Mouse (Mus musculus): ENCODE results near the gene Optn. TPM values are rescaled to one million over a fixed set of nuclear protein-coding genes. Genes with fewer than 3 reads are reported as not detected.

Gene Optn
- polyA plus RNA-seq, 1 experiment from 2014 or later, result 62.7 TPM

DNA sequence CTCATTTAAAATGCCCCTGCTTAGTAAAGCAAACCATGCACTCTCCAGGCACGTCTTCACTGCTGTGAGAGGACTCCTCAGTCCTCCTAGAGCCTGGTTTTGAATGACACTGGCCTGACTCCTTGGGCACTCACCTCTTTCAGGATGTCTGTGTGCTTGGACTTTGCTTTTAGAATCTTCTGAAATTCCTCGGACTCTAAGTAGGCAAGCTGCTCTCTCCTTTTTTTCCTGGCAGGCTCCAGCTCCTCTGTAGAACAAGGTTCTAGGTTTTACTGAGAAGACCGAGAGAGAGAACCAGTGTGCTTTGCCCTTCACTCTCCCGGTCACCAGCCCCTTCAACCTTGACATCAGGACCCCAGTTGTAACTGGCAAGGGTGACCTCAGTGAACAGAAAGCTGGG lies 69.4 kb downstream of the Optn start:
- no peaks in the 10 kb centered on the region for H3K27me3 ChIP-seq (replicated peaks; ENCODE audit: control insufficient read depth, insufficient read depth, low read length)
- 94% methylated on average over 4 of the region's 4 CpGs for WGBS
- H3K4me2 ChIP-seq (replicated peaks; ENCODE audit: low read depth), result no peak overlapping the region
- no peak for ATAC-seq
- no peak overlapping the region for H3K27ac ChIP-seq (ENCODE audit: low read depth, low read length)
- no peak for TF ChIP-seq CTCF (IDR thresholded peaks at IDR 0.05; ENCODE audit: low read depth)
- no peak overlapping the region for H3K4me3 ChIP-seq (ENCODE audit: low read depth, low read length)
- no peaks in the 10 kb centered on the region for H3K4me1 ChIP-seq (replicated peaks; ENCODE audit: control insufficient read depth, insufficient read depth, low read length)
- peaks cover 36% of the 10 kb centered on the region for H3K36me3 ChIP-seq (ENCODE audit: control insufficient read depth, insufficient read depth)
- no peaks in the 10 kb centered on the region for H3K9me3 ChIP-seq (ENCODE audit: control insufficient read depth)
- H3K9ac ChIP-seq (ENCODE audit: low read depth, low read length), result no peak overlapping the region

DNA sequence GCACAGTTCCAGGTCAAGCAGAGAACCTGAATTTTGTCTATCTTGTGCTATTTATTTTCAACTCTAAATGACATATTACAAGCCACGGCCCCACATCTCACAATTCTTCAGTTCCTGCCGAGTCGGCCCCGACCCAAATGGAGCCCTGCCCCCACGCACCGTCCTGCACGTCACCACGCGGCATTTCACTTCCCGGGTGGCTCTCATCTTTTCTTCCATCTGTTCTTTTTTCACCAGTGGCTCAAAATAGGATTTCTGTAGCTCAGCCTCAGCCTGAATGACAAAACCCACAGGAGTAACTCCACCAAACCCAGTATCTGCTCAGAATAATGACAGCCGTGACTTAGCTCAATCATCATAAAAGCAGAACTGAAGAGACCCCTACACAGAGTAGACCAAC lies 70.3 kb downstream of the Optn start:
- TF ChIP-seq CTCF (IDR thresholded peaks at IDR 0.05; ENCODE audit: low read depth), result no peak
- Histone ChIP-seq H3K9me3 (ENCODE audit: control insufficient read depth) (no peaks in the 10 kb centered on the region), H3K4me3 (ENCODE audit: low read depth, low read length) (no peak overlapping the region), H3K4me1 (replicated peaks; ENCODE audit: control insufficient read depth, insufficient read depth, low read length) (no peaks in the 10 kb centered on the region), H3K4me2 (replicated peaks; ENCODE audit: low read depth) (no peak overlapping the region), H3K36me3 (ENCODE audit: control insufficient read depth, insufficient read depth) (peaks cover 30% of the 10 kb centered on the region), H3K27ac (ENCODE audit: low read depth, low read length) (no peak overlapping the region), H3K27me3 (replicated peaks; ENCODE audit: control insufficient read depth, insufficient read depth, low read length) (no peaks in the 10 kb centered on the region), H3K9ac (ENCODE audit: low read depth, low read length) (no peak overlapping the region)
- 93% methylated on average over 11 of the region's 11 CpGs for WGBS
- ATAC-seq, result no peak

GRCm38 (mm10) chr2:4988826-4989424 lies 74.9 kb downstream of the Optn start:
- Histone ChIP-seq H3K9ac (ENCODE audit: low read depth, low read length) (no peak overlapping the region), H3K4me1 (replicated peaks; ENCODE audit: control insufficient read depth, insufficient read depth, low read length) (no peaks in the 10 kb centered on the region), H3K27ac (ENCODE audit: low read depth, low read length) (no peak overlapping the region), H3K27me3 (replicated peaks; ENCODE audit: control insufficient read depth, insufficient read depth, low read length) (no peaks in the 10 kb centered on the region), H3K9me3 (ENCODE audit: control insufficient read depth) (no peaks in the 10 kb centered on the region), H3K4me2 (replicated peaks; ENCODE audit: low read depth) (no peak overlapping the region), H3K36me3 (ENCODE audit: control insufficient read depth, insufficient read depth) (peaks cover 20% of the 10 kb centered on the region; the same call in 1 of the 2 replicates), H3K4me3 (ENCODE audit: low read depth, low read length) (no peak overlapping the region)
- no peak for ATAC-seq
- TF ChIP-seq CTCF (IDR thresholded peaks at IDR 0.05; ENCODE audit: low read depth), result peak; percentile 64
- 75% methylated on average over 11 of the region's 11 CpGs for WGBS

- Histone ChIP-seq H3K9ac (ENCODE audit: low read depth, low read length) (no peak overlapping the region), H3K4me2 (replicated peaks; ENCODE audit: low read depth) (no peak overlapping the region), H3K27me3 (replicated peaks; ENCODE audit: control insufficient read depth, insufficient read depth, low read length) (no peaks in the 10 kb centered on the region), H3K9me3 (ENCODE audit: control insufficient read depth) (no peaks in the 10 kb centered on the region), H3K4me3 (ENCODE audit: low read depth, low read length) (no peak overlapping the region), H3K4me1 (replicated peaks; ENCODE audit: control insufficient read depth, insufficient read depth, low read length) (no peaks in the 10 kb centered on the region), H3K27ac (ENCODE audit: low read depth, low read length) (no peak overlapping the region), H3K36me3 (ENCODE audit: control insufficient read depth, insufficient read depth) (peaks cover 17% of the 10 kb centered on the region; the same call in 1 of the 2 replicates)
- no peak for TF ChIP-seq CTCF (IDR thresholded peaks at IDR 0.05; ENCODE audit: low read depth)
- no peak for ATAC-seq
- WGBS, result 76% methylated on average over 8 of the region's 8 CpGs
These were observed 76.3 kb downstream of the Optn start for GRCm38 (mm10) chr2:4987388-4988180.

DNA sequence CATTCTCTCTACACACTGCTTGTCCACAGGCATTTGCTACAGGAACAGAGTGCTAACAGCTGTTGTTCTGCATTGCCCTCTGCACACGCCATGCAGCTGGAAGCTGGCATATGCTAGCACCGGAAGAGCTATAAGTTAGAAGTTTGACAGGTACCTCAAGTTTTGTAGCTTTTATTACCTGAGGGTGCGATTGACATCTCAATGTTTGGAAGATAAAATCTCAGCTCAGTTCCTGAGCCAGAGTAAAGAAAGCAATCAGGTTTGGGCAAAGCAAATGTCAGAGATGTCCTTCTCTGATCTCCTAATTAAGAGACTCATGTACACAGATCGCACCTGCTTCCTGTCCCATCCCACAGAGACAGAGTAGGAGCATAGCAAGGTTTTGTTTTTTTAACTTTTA lies 77.1 kb downstream of the Optn start:
- Histone ChIP-seq H3K27me3 (replicated peaks; ENCODE audit: control insufficient read depth, insufficient read depth, low read length) (no peaks in the 10 kb centered on the region), H3K27ac (ENCODE audit: low read depth, low read length) (no peak overlapping the region), H3K36me3 (ENCODE audit: control insufficient read depth, insufficient read depth) (peaks cover 13% of the 10 kb centered on the region; the same call in 1 of the 2 replicates), H3K4me1 (replicated peaks; ENCODE audit: control insufficient read depth, insufficient read depth, low read length) (no peaks in the 10 kb centered on the region), H3K9me3 (ENCODE audit: control insufficient read depth) (no peaks in the 10 kb centered on the region), H3K4me3 (ENCODE audit: low read depth, low read length) (no peak overlapping the region), H3K4me2 (replicated peaks; ENCODE audit: low read depth) (no peak overlapping the region), H3K9ac (ENCODE audit: low read depth, low read length) (no peak overlapping the region)
- no peak for ATAC-seq
- WGBS, result 70% methylated on average over 4 of the region's 4 CpGs
- no peak for TF ChIP-seq CTCF (IDR thresholded peaks at IDR 0.05; ENCODE audit: low read depth)

DNA sequence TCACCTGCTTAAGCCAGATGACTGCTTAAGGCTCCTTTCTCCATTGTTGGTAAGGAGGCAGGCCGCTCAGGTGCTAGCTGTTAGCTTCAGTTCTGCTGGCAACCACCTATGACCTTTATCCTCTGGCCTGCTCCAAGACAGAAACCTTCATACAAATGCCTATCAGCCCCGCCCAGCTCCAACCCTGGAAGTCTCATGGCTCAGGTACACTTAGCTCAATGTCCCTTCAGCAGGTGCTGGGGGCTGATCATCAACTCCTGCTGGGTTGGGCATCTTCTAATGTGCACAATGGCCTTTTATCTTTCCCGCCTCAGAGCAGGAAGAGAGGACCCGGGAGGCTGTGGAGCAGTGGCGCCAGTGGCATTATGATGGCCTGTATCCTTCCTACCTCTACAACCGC lies 78.9 kb downstream of the Optn start:
- no peak for TF ChIP-seq CTCF (IDR thresholded peaks at IDR 0.05; ENCODE audit: low read depth)
- peak; percentile 93 for ATAC-seq

More for the DNA sequence above, 78.9 kb downstream of the Optn start:
- Histone ChIP-seq H3K9me3 (ENCODE audit: control insufficient read depth) (no peaks in the 10 kb centered on the region), H3K36me3 (ENCODE audit: control insufficient read depth, insufficient read depth) (no peaks in the 10 kb centered on the region), H3K27ac (ENCODE audit: low read depth, low read length) (0 out of 2 replicates have a peak overlapping the region, but pooled peaks have one; percentile 35), H3K9ac (ENCODE audit: low read depth, low read length) (no peak overlapping the region; the same call in 1 of the 2 replicates), H3K4me1 (replicated peaks; ENCODE audit: control insufficient read depth, insufficient read depth, low read length) (no peaks in the 10 kb centered on the region), H3K4me2 (replicated peaks; ENCODE audit: low read depth) (no peak overlapping the region; the same call in 1 of the 2 replicates), H3K27me3 (replicated peaks; ENCODE audit: control insufficient read depth, insufficient read depth, low read length) (no peaks in the 10 kb centered on the region), H3K4me3 (ENCODE audit: low read depth, low read length) (no peak overlapping the region)
- WGBS, result 42% methylated on average over 6 of the region's 6 CpGs

Data from intestine, postnatal 0 days (tissue).